Mouse (Mus musculus) erythroblast, embryonic 14.5 days (primary cell): ENCODE data around the gene Anks1.
"Not testable (repeated sequence)": the region's sequence is repeated elsewhere in the genome, so short reads cannot be mapped to it uniquely, and the experiment has no call there.

Source experiments
- GATA1 ChIP-seq: IDR thresholded peaks from 2 replicates; pipeline ENCODE4 v1.6.1; 2012; ENCODE audit warnings: low read length, inconsistent platforms, mixed read lengths
- TAL1 ChIP-seq: IDR thresholded peaks from 3 replicates; pipeline ENCODE4 v1.6.1; 2012; ENCODE audit warnings: low read length, inconsistent platforms, mixed read lengths

GRCm38 (mm10) chr17:27982070-27982457 is 73.0 kb downstream of the Anks1 start:
- TF ChIP-seq GATA1, TAL1: not testable (repeated sequence)
